Mouse (Mus musculus) testis, adult 2 months (tissue): Measurements from ENCODE around the gene Galk1.

Source experiments
- CTCF ChIP-seq: fragments of 200-500 bp; IDR thresholded peaks from 2 replicates; pipeline ENCODE4 v1.5.1; 2012; ENCODE audit warnings: low read depth, mild to moderate bottlenecking, inconsistent platforms, low read length, moderate library complexity; ENCODE audit not compliant: control insufficient read depth, insufficient read depth, insufficient replicate concordance
- POLR2A ChIP-seq: fragments of 200-500 bp; IDR thresholded peaks from 2 replicates; pipeline ENCODE4 v1.6.1; 2012; ENCODE audit warnings: low read depth, mild to moderate bottlenecking, inconsistent platforms, low read length, moderate library complexity; ENCODE audit not compliant: control insufficient read depth

DNA sequence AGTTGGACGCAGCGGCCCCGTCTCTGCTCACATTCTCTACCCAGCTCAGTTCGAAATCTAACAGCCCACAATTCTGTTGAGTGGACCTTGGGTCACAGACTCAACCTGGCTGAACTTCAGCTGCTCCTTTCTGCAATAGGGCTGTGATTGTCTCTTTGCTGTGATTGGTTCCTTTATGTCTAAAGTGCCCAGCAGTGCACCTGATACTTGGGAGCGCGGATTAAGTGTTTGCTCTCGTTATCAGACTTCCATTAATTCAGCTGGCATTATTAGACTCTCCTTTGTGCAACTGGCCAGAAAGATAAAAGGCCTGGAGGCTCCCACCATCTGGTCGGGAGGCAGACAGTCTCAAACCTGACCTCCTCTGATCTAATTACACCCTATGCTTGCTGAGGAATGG is 2.3 kb upstream of the Galk1 start:
- no peak for TF ChIP-seq CTCF
- no peak for TF ChIP-seq POLR2A
